Mouse (Mus musculus): Measurements from ENCODE around the gene Nuak1.
A peak's percentile ranks its signal among the peaks of the same experiment; 100 is the strongest.

Gene Nuak1

GRCm38 (mm10) chr10:84447411-84447821, 7.0 kb upstream of the Nuak1 start:
- no peak for DNase-seq (ENCODE audit: low read depth, low spot score)

DNA sequence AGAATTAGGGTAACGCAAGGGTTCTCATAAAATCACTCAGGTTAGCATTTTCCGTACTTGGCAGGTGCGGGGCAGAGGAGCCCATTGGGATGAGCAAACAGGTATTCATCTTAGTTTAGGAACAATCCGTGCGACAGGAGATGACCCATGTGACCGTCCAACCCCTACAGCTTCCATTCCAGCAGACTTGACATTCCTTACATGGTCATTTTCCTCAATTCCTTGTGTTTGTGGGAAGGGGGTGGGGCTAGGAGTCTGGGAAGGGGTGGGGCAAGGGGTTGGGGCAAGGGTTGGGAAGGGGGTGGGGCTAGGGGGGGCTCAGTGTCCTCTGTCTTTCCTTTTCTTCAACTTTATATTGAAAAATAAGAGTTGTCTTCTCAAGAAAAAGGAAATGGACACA, 6.3 kb upstream of the Nuak1 start:
- DNase-seq (ENCODE audit: low read depth, low spot score) = no peak

- no peak for DNase-seq (ENCODE audit: low read depth, low spot score)
Observed at GRCm38 (mm10) chr10:84444396-84444795, 4.0 kb upstream of the Nuak1 start.

DNA sequence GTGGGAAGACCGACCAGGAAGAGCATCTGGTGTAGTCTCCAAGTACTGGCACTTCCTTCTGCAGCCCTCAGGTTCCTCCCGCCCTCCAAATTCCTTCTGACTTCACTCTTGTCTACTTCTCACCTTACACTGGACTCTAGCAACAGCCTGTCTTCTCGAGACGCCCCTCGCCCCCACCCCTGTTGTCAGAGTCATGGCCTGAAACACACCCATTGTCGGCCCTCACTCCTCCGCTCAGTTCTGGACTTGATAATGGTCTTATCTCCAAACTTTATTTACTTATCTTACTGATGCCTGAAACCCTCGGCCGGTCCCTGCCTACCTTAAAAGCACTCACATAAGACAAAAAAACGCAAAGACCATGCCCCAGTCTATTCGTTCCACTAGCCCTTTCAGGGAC, 1.4 kb upstream of the Nuak1 start:
- DNase-seq (ENCODE audit: low read depth, low spot score) = no peak

DNA sequence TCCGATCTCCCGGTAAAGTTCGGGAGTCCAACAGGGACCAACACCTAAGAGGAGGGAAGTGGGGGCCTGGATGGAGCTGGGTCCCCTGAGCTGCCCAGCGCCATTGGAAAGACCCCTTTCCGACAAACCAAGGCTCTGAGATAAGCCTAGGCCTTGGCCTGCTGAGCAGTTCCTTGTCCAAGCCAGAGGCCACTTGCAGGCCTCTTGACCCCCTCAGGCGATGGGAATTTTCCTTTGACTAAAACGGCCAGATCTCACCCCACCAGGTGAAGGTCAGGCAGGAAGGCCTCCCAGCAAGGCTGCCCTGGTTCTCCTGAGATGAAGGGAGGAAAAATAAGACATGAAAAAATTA, 1.0 kb upstream of the Nuak1 start:
- no peak for DNase-seq (ENCODE audit: low read depth, low spot score)

DNA sequence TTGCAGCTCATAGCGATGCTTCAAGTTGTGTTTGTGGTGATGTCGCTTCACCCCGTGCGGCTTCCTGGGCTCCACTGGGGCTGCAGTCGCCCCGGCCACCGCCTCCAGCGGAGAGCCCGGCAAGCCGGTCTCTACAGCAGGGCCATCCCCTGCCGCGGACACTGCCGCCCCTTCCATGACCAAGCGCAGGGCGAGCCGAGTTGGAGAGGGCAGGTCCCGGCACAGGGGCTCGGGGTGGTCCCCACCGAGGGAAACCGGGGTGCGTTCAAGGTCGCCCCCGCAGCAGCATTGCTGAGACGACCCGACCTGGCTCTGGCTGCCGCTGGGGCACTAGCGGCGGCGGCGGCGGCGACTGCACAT, 236 bp downstream of the Nuak1 start:
- DNase-seq (ENCODE audit: low read depth, low spot score) = no peak

DNA sequence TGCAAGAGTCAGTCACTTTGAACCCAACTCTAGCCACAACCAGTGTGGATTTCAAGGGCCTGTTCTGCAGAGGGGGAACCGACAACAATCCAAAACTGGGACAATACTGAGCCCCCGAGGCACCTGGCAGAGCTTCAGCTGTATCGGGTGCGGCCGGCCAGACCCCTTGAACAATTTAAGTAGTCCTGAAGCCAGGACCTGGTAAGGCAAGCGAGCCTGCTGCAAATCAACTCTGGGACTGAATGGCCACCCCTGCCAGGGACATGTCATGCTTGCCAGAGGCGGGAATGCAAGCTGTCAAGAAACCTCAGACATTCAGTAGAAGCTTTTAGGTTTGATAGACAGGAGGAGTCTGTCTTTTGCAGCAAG, 1.2 kb downstream of the Nuak1 start:
- no peak for DNase-seq (ENCODE audit: low read depth, low spot score)

DNA sequence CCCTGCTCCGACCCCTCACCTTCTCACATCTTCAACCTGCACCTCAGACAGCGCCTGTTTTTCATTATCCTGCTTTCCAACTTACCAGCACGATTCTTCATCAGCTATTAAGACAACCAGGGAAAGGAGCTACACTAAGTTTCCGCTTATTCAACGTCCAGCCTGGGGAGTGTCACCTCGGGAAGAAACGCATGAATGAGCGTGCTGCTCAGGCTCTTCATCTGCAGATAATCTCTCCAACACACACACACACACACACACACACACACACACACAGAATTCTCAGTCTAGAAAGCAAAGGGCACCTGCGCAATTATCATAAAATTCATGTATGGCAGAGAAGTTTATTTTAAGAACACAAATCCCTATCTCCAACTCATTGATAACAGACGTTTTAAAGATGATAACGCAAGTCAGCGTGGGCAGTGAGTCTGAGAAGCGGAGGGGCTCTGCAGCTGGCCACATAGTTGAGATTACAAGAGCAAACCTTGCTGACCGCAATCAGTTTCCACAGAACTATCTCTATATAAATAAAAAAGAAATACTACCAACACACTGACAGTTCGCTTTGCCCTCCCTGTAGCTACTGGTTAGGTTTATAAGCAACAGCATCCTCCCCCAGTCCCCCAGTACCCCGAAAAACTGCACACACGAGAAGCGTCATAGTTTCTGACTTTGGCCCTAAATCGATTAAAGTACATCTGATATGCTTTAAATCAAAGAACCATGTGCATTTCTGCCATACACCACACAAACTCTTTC, 1.8 kb downstream of the Nuak1 start:
- DNase-seq (ENCODE audit: low read depth, low spot score) = no peak

- peak; percentile 88 for DNase-seq (ENCODE audit: low read depth, low spot score)
Observed at GRCm38 (mm10) chr10:84438049-84438422, 2.4 kb downstream of the Nuak1 start.

- DNase-seq (ENCODE audit: low read depth, low spot score) = no peak
Observed at GRCm38 (mm10) chr10:84437166-84438048, 3.0 kb downstream of the Nuak1 start.

GRCm38 (mm10) chr10:84435930-84436329, 4.5 kb downstream of the Nuak1 start:
- no peak for DNase-seq (ENCODE audit: low read depth, low spot score)

- DNase-seq (ENCODE audit: low read depth, low spot score) = no peak
Observed at GRCm38 (mm10) chr10:84433193-84433801, 7.1 kb downstream of the Nuak1 start.

- DNase-seq (ENCODE audit: low read depth, low spot score) = no peak
Observed at GRCm38 (mm10) chr10:84424374-84424773, 16.0 kb downstream of the Nuak1 start.

GRCm38 (mm10) chr10:84423903-84424302, 16.5 kb downstream of the Nuak1 start:
- DNase-seq (ENCODE audit: low read depth, low spot score) = no peak

DNA sequence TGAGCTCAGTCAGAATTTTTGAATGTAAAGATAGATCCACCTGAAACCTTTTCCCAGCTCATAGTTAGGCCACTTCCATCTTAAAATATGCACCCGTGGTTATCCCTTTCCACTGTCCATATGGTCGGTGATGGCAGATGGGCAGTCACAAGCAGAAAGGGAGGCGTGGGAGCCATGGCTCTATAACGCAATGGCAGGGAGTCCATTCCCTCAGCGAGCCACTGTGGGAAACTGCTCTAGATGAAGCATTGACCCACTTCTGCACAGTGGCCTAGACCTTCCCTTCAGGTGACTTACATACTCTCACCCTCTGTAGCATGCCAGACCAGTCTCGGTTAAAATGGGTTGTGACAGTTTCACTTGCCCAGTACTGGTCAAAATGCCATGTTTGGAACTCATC, 19.8 kb downstream of the Nuak1 start:
- DNase-seq (ENCODE audit: low read depth, low spot score) = no peak

DNA sequence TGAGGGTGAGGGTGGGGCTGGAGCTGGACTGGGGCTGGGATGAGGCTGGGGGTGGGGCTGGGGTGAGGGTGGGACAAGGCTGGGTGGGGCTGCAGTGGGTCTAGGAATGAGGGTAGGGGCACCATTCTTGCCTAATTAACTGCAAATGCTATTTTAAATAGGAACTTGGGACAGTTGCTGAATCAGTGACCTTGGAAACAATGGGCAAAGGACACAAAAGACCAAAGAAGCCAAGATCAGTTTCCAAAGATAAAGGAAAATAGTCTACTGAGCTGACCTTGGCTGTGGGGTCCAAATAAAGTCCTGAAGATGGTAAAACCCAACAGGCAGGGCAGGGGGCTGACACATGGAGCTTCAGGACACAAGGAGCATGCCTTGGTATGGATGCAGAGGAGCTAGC, 22.0 kb downstream of the Nuak1 start:
- peak; percentile 90 for DNase-seq (ENCODE audit: low read depth, low spot score)

DNA sequence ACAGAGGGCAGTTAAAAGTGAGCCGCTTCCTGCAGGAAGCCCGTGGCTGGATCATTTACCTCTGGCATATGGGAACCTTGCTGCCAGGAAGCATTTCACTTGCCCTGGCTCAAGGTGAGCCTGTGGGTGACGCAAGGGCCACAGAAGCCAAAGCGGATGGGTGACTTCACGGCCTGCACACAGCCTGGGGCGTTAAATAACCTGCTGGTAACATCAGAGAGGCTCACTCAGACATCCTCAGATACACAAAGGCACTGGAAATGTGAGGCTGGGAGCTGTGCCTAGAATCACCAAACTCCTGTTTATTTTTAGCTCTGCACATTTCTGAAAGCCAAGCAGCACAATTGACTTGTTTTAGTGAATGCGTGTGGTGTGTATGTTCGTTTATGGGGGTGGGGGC, 23.6 kb downstream of the Nuak1 start:
- DNase-seq (ENCODE audit: low read depth, low spot score) = peak; percentile 37

DNA sequence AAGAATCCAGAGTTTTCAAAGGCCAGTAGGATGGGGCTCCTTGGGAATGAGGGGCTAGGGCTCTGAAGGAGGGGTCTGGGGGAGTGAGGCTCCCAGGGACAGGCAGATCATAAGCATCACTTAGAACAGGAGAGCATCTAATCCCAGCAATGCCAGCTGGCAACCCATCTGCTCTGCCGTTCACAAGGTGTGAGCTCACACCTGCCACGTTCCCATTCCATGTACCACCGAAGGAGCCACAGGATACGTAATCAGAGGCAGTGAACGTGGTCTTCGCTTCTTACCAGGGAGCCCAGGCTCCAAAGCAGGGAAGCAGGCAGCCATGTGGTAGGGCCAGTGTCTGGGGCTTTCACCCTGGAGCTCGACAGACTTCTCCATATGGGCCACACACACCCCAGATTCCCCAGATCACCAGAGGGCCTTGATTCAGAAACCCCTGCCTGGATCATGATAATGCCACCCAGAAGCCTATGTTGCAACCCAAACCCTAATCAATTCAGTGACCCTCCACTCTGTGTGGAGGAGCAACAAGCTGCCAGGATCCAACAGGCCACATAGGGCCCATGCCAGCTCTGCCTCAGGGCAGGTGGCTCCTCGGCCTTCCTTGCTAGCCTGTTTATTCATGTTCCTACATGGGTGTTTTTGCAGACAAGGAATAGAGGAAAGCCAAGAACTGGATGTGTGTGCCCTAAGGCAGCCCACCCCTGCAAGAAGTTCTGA, 25.3 kb downstream of the Nuak1 start:
- DNase-seq (ENCODE audit: low read depth, low spot score) = no peak

- no peak for DNase-seq (ENCODE audit: low read depth, low spot score)
Observed at GRCm38 (mm10) chr10:84413310-84413709, 27.1 kb downstream of the Nuak1 start.

DNA sequence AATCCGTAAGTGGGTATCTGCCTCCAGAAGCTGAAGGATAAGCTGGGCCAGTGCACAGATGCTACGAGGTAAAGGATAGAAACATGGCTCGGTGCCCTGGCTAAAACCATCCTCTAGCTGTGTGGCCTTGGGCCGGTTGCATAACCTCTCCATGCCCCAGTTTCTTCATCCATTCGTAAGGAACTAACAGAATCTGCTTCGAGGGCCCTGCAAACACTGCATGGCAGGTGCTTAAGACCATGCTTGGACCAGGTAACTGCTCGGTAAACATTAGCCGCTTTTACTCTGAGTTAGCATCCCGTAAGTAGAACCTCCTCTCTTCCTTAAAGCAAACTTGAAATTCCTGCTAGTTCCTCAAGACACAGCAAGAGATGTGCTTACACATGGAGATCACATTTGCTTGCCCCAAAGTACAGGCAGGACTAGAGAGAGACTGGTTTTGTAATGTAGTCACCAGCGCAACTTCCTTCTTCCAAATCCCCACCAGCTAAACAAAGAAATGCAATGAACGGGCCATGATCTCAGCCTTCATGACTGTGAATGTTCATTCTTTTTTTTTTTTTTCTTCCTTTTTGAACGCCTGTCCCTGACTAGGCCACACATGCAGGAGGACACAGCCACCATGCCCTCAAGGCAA, 28.0 kb downstream of the Nuak1 start:
- DNase-seq (ENCODE audit: low read depth, low spot score) = no peak

Measured in ES-CJ7 (cell line).